Mouse (Mus musculus) embryonic facial prominence, embryonic 15.5 days (tissue): ENCODE measurements around the gene Ncaph. TPM values are rescaled to one million over a fixed set of nuclear protein-coding genes. Genes with fewer than 3 reads are reported as not detected.

Source experiments
- polyA plus RNA-seq: library from polyadenylated mRNA; unstranded; fragments of >200 nt; fragmentation: Nextera tagmentation; extraction: Ambion mirVana; gene quantifications from 2 replicates; pipeline ENCODE4 v1.2.1, GENCODE M21; 2015

Gene Ncaph
- polyA plus RNA-seq, 1 experiment from 2014 or later, result 62.2 TPM

Other genes starting within 250 kb of the Ncaph start
- gene Sppl2a, start 200.7 kb downstream of the Ncaph start, polyA plus RNA-seq, result 60.2 and 63.2 TPM in 2 replicates
- 9.5 and 10.9 TPM in 2 replicates for gene Ap4e1, start 125.2 kb downstream of the Ncaph start, polyA plus RNA-seq
- 54.7 and 55.4 TPM in 2 replicates for gene Blvra, start 63.3 kb downstream of the Ncaph start, polyA plus RNA-seq
- 27.2 and 27.4 TPM in 2 replicates for gene Itpripl1, start 9.5 kb upstream of the Ncaph start, polyA plus RNA-seq
- 1.9 and 2.3 TPM in 2 replicates for gene 1810024B03Rik, start 74.3 kb upstream of the Ncaph start, polyA plus RNA-seq
- gene Snrnp200, start 74.4 kb upstream of the Ncaph start, polyA plus RNA-seq, result 48.1 and 50.0 TPM in 2 replicates
- 65.7 and 73.8 TPM in 2 replicates for gene Ciao1, start 113.9 kb upstream of the Ncaph start, polyA plus RNA-seq
- 30.3 and 30.9 TPM in 2 replicates for gene Tmem127, start 114.0 kb upstream of the Ncaph start, polyA plus RNA-seq
- gene Stard7, start 136.3 kb upstream of the Ncaph start, polyA plus RNA-seq, result 63.5 and 67.6 TPM in 2 replicates
- gene Dusp2, start 202.2 kb upstream of the Ncaph start, polyA plus RNA-seq, result 9.1 and 10.6 TPM in 2 replicates
- 0.24 TPM in 1 of 2 replicates, not detected in the other for gene Astl, start 204.7 kb upstream of the Ncaph start, polyA plus RNA-seq
- 0.30 and 0.33 TPM in 2 replicates for gene Adra2b, start 229.3 kb upstream of the Ncaph start, polyA plus RNA-seq